Mouse (Mus musculus) spleen, adult 18-20 months (tissue): ENCODE measurements around the gene Cyp2e1.
A peak's percentile ranks its signal among the peaks of the same experiment; 100 is the strongest.
"Not testable (repeated sequence)": the region's sequence is repeated elsewhere in the genome, so short reads cannot be mapped to it uniquely, and the experiment has no call there.

Experiments
- DNase-seq, 2 experiments: peaks; one replicate each; pipeline ENCODE4 v3.0.0; 2022; ENCODE audit warnings: mixed read lengths in 2 of 2

Gene Cyp2e1

GRCm38 (mm10) chr7:140763447-140764020 is at the start of gene Cyp2e1:
Gene Cyp2e1, plus strand, starts transcription at chr7:140763739.
- DNase-seq = no peak

GRCm38 (mm10) chr7:140717155-140718055 is 46.1 kb upstream of the Cyp2e1 start:
- no peak for DNase-seq

GRCm38 (mm10) chr7:140721095-140721494 is 42.4 kb upstream of the Cyp2e1 start:
- no peak for DNase-seq

GRCm38 (mm10) chr7:140725558-140725957 is 38.0 kb upstream of the Cyp2e1 start:
- no peak for DNase-seq

- DNase-seq = no peak
Observed at GRCm38 (mm10) chr7:140733162-140733561, 30.4 kb upstream of the Cyp2e1 start.

- DNase-seq = no peak
Observed at GRCm38 (mm10) chr7:140747402-140747801, 16.1 kb upstream of the Cyp2e1 start.

- DNase-seq = no peak
Observed at GRCm38 (mm10) chr7:140748116-140748826, 15.3 kb upstream of the Cyp2e1 start.

- DNase-seq = no peak
Observed at GRCm38 (mm10) chr7:140748827-140749160, 14.7 kb upstream of the Cyp2e1 start.

- DNase-seq = no peak
Observed at GRCm38 (mm10) chr7:140754556-140754955, 9.0 kb upstream of the Cyp2e1 start.

- no peak for DNase-seq
Observed at GRCm38 (mm10) chr7:140756151-140756854, 7.2 kb upstream of the Cyp2e1 start.

GRCm38 (mm10) chr7:140760647-140761046 is 2.9 kb upstream of the Cyp2e1 start:
- no peak for DNase-seq

GRCm38 (mm10) chr7:140765391-140765790 is 1.9 kb downstream of the Cyp2e1 start:
- not testable (repeated sequence) for DNase-seq

- DNase-seq = no peak
Observed at GRCm38 (mm10) chr7:140765888-140766739, 2.6 kb downstream of the Cyp2e1 start.

- DNase-seq = no peak
Observed at GRCm38 (mm10) chr7:140780548-140780947, 17.0 kb downstream of the Cyp2e1 start.

- DNase-seq = no peak
Observed at GRCm38 (mm10) chr7:140787406-140788052, 24.0 kb downstream of the Cyp2e1 start, which contains the start of gene Syce1. Gene Syce1, minus strand, starts transcription at chr7:140787852.

- no peak for DNase-seq
Observed at GRCm38 (mm10) chr7:140788053-140788435, 24.5 kb downstream of the Cyp2e1 start.

- no peak for DNase-seq
Observed at GRCm38 (mm10) chr7:140793541-140793940, 30.0 kb downstream of the Cyp2e1 start.

GRCm38 (mm10) chr7:140797619-140798018 is 34.1 kb downstream of the Cyp2e1 start:
- no peak for DNase-seq

GRCm38 (mm10) chr7:140798212-140798611 is 34.7 kb downstream of the Cyp2e1 start:
- DNase-seq = no peak

GRCm38 (mm10) chr7:140802629-140803028 is 39.1 kb downstream of the Cyp2e1 start:
- DNase-seq = no peak

GRCm38 (mm10) chr7:140805704-140806103 is 42.2 kb downstream of the Cyp2e1 start:
- DNase-seq = peak in 1 of 2 experiments; percentile 11
